Mouse (Mus musculus) MEL (cell line): ENCODE results near the gene Foxn1. TPM values are rescaled to one million over a fixed set of nuclear protein-coding genes. Genes with fewer than 3 reads are reported as not detected.

Experiments used
- DNase-seq: peaks from one replicate; pipeline ENCODE4 v3.0.0; 2011; ENCODE audit warnings: low read depth, low spot score
- H3K27ac ChIP-seq: 2 replicates; pipeline ENCODE4 v1.5.1; 2012; ENCODE audit warnings: low read depth, mild to moderate bottlenecking, control low read depth, low read length, moderate library complexity; ENCODE audit not compliant: control insufficient read depth
- H3K27me3 ChIP-seq, 2 experiments: fragments of 150-350 bp in 1 of 2; sonication (generic) in 1 of 2; 2 replicates each; pipeline ENCODE4 v1.6.1; 2012; ENCODE audit warnings: low read length in 2 of 2, mild to moderate bottlenecking in 2 of 2, improper control_type of control experiment in 1 of 2, moderate library complexity in 1 of 2; ENCODE audit not compliant: insufficient read depth in 2 of 2, control insufficient read depth in 1 of 2
- H3K36me3 ChIP-seq, 2 experiments: 2 replicates each; pipeline ENCODE4 v1.6.1; 2012 to 2014; ENCODE audit warnings: low read length in 2 of 2, improper control_type of control experiment in 1 of 2, inconsistent platforms in 1 of 2, mild to moderate bottlenecking in 1 of 2; ENCODE audit not compliant: insufficient read depth in 2 of 2, control insufficient read depth in 1 of 2
- H3K4me1 ChIP-seq, 2 experiments: fragments of 150-350 bp in 1 of 2; sonication (generic) in 1 of 2; 2 replicates each; pipeline ENCODE4 v1.6.1; 2012; ENCODE audit warnings: low read length in 2 of 2, improper control_type of control experiment in 1 of 2, mild to moderate bottlenecking in 1 of 2; ENCODE audit not compliant: insufficient read depth in 2 of 2, control insufficient read depth in 1 of 2
- H3K4me3 ChIP-seq, 2 experiments: fragments of 150-350 bp in 1 of 2; sonication (generic) in 1 of 2; 2 replicates each; pipeline ENCODE4 v1.5.1; 2012; ENCODE audit warnings: low read depth in 2 of 2, low read length in 2 of 2, mild to moderate bottlenecking in 2 of 2, moderate library complexity in 2 of 2, control low read depth in 1 of 2, improper control_type of control experiment in 1 of 2; ENCODE audit not compliant: control insufficient read depth in 1 of 2, insufficient read depth in 1 of 2
- H3K79me2 ChIP-seq: 2 replicates; pipeline ENCODE4 v1.6.1; 2012; ENCODE audit warnings: mild to moderate bottlenecking, low read length, moderate library complexity; ENCODE audit not compliant: control insufficient read depth, poor library complexity, insufficient read depth
- H3K9ac ChIP-seq: 2 replicates; pipeline ENCODE4 v1.6.1; 2012; ENCODE audit warnings: low read depth, mild to moderate bottlenecking, control low read depth, low read length, moderate library complexity; ENCODE audit not compliant: control insufficient read depth, poor library complexity, severe bottlenecking
- H3K9me3 ChIP-seq: fragments of 150-350 bp; sonication (generic); replicated peaks from 2 replicates; pipeline ENCODE4 v1.6.1; 2012; ENCODE audit warnings: mild to moderate bottlenecking, low read length, improper control_type of control experiment, moderate library complexity; ENCODE audit not compliant: insufficient read depth
- BHLHE40 ChIP-seq: IDR thresholded peaks from 2 replicates; pipeline ENCODE4 v1.6.1; 2012; ENCODE audit warnings: low read depth, mild to moderate bottlenecking, inconsistent platforms, low read length, improper control_type of control experiment, borderline replicate concordance
- CHD1 ChIP-seq: IDR thresholded peaks from 2 replicates; pipeline ENCODE4 v1.6.1; 2012; ENCODE audit warnings: low read depth, mild to moderate bottlenecking, inconsistent platforms, low read length, improper control_type of control experiment
- CTCF ChIP-seq, 3 experiments: IDR thresholded peaks in 2 of 3; conservative IDR thresholded peaks in 1 of 3; 2 replicates each; pipeline ENCODE4 v1.5.1; 2011 to 2012; ENCODE audit warnings: low read length in 3 of 3, low read depth in 2 of 3, mild to moderate bottlenecking in 2 of 3, improper control_type of control experiment in 1 of 3, inconsistent platforms in 1 of 3, mixed read lengths in 1 of 3, moderate library complexity in 1 of 3; ENCODE audit not compliant: control insufficient read depth in 1 of 3, insufficient read depth in 1 of 3, poor library complexity in 1 of 3, severe bottlenecking in 1 of 3
- E2F4 ChIP-seq: IDR thresholded peaks from 2 replicates; pipeline ENCODE4 v1.6.1; 2011; ENCODE audit warnings: low read depth, low read length, improper control_type of control experiment, borderline replicate concordance
- ELF1 ChIP-seq: IDR thresholded peaks from 2 replicates; pipeline ENCODE4 v1.6.1; 2014; ENCODE audit warnings: low read depth, mild to moderate bottlenecking, inconsistent platforms, low read length, improper control_type of control experiment, moderate library complexity
- EP300 ChIP-seq, 2 experiments: IDR thresholded peaks; 2 replicates each; pipeline ENCODE4 v1.6.1; 2011; ENCODE audit warnings: improper control_type of control experiment in 2 of 2, low read length in 2 of 2, low read depth in 1 of 2, mild to moderate bottlenecking in 1 of 2
- ETS1 ChIP-seq: IDR thresholded peaks from 2 replicates; pipeline ENCODE4 v1.6.1; 2012; ENCODE audit warnings: low read depth, mild to moderate bottlenecking, inconsistent platforms, low read length, improper control_type of control experiment, moderate library complexity
- GABPA ChIP-seq: IDR thresholded peaks from 2 replicates; pipeline ENCODE4 v1.6.1; 2012; ENCODE audit warnings: low read depth, mild to moderate bottlenecking, inconsistent platforms, low read length, improper control_type of control experiment, moderate library complexity
- GATA1 ChIP-seq: IDR thresholded peaks from 2 replicates; pipeline ENCODE4 v1.6.1; 2011; ENCODE audit warnings: low read depth, low read length, improper control_type of control experiment
- MAZ ChIP-seq: IDR thresholded peaks from 2 replicates; pipeline ENCODE4 v1.6.1; 2012; ENCODE audit warnings: low read depth, mild to moderate bottlenecking, inconsistent platforms, low read length, improper control_type of control experiment
- MXI1 ChIP-seq: IDR thresholded peaks from 2 replicates; pipeline ENCODE4 v1.6.1; 2011; ENCODE audit warnings: mild to moderate bottlenecking, low read depth, low read length, improper control_type of control experiment
- MYC ChIP-seq: IDR thresholded peaks from 2 replicates; pipeline ENCODE4 v1.6.1; 2011; ENCODE audit warnings: low read depth, mild to moderate bottlenecking, low read length, improper control_type of control experiment, moderate library complexity
- NELFE ChIP-seq: IDR thresholded peaks from 2 replicates; pipeline ENCODE4 v1.6.1; 2011; ENCODE audit warnings: low read depth, low read length, improper control_type of control experiment
- POLR2A ChIP-seq, 2 experiments: IDR thresholded peaks; 2 replicates each; pipeline ENCODE4 v1.6.1; 2011 to 2012; ENCODE audit warnings: low read length in 2 of 2, mild to moderate bottlenecking in 2 of 2, control low read depth in 1 of 2, improper control_type of control experiment in 1 of 2, low read depth in 1 of 2, moderate library complexity in 1 of 2; ENCODE audit not compliant: control insufficient read depth in 1 of 2, insufficient read depth in 1 of 2, poor library complexity in 1 of 2
- POLR2AphosphoS5 ChIP-seq: IDR thresholded peaks from 2 replicates; pipeline ENCODE4 v1.6.1; 2012; ENCODE audit warnings: low read depth, borderline replicate concordance, mild to moderate bottlenecking, inconsistent platforms, low read length, moderate library complexity, mixed read lengths
- SIN3A ChIP-seq: IDR thresholded peaks from 2 replicates; pipeline ENCODE4 v1.6.1; 2012; ENCODE audit warnings: low read length, improper control_type of control experiment, inconsistent platforms
- SMC3 ChIP-seq: IDR thresholded peaks from 2 replicates; pipeline ENCODE4 v1.6.1; 2011; ENCODE audit warnings: low read depth, low read length, improper control_type of control experiment
- TBP ChIP-seq: IDR thresholded peaks from 2 replicates; pipeline ENCODE4 v1.8.0; 2011; ENCODE audit warnings: low read depth, low read length, improper control_type of control experiment
- TCF12 ChIP-seq: IDR thresholded peaks from 2 replicates; pipeline ENCODE4 v1.6.1; 2014; ENCODE audit warnings: low read depth, mild to moderate bottlenecking, inconsistent platforms, low read length, improper control_type of control experiment, moderate library complexity
- UBTF ChIP-seq: IDR thresholded peaks from 2 replicates; pipeline ENCODE4 v1.6.1; 2012; ENCODE audit warnings: low read depth, mild to moderate bottlenecking, inconsistent platforms, low read length, improper control_type of control experiment, moderate library complexity, borderline replicate concordance; ENCODE audit not compliant: insufficient read depth
- USF1 ChIP-seq: IDR thresholded peaks from 2 replicates; pipeline ENCODE4 v1.6.1; 2014; ENCODE audit warnings: low read depth, mild to moderate bottlenecking, inconsistent platforms, low read length, improper control_type of control experiment, moderate library complexity
- USF2 ChIP-seq, 2 experiments: IDR thresholded peaks; 2 replicates each; pipeline ENCODE4 v1.6.1; 2011 to 2012; ENCODE audit warnings: improper control_type of control experiment in 2 of 2, low read length in 2 of 2, borderline replicate concordance in 1 of 2, inconsistent platforms in 1 of 2, low read depth in 1 of 2, mild to moderate bottlenecking in 1 of 2; ENCODE audit not compliant: insufficient read depth in 1 of 2
- ZC3H11A ChIP-seq: IDR thresholded peaks from 2 replicates; pipeline ENCODE4 v1.6.1; 2012; ENCODE audit warnings: low read depth, mild to moderate bottlenecking, inconsistent platforms, low read length, improper control_type of control experiment
- ZKSCAN1 ChIP-seq: IDR thresholded peaks from 2 replicates; pipeline ENCODE4 v1.6.1; 2012; ENCODE audit warnings: low read depth, mild to moderate bottlenecking, inconsistent platforms, low read length, improper control_type of control experiment, moderate library complexity
- polyA plus RNA-seq, 2 experiments: library from polyadenylated mRNA; stranded (reverse) in 1 of 2; unstranded in 1 of 2; fragments of >175 nt in 1 of 2; fragments of >200 nt in 1 of 2; gene quantifications; 2 replicates each; pipeline versions ENCODE4 v1.2.1 to v1.2.4; 2012; ENCODE audit warnings: low replicate concordance in 2 of 2, low read depth in 1 of 2; ENCODE audit not compliant: insufficient read length in 2 of 2, insufficient read depth in 1 of 2, missing spikeins in 1 of 2
- total RNA-seq: library from RNA; depleted of rRNA; stranded (reverse); fragments of 300-350 nt; gene quantifications from 2 replicates; pipeline ENCODE4 v1.2.3, GENCODE M21; 2012

Foxn1 gene
- total and polyA plus RNA-seq, 3 experiments = not detected

DNA sequence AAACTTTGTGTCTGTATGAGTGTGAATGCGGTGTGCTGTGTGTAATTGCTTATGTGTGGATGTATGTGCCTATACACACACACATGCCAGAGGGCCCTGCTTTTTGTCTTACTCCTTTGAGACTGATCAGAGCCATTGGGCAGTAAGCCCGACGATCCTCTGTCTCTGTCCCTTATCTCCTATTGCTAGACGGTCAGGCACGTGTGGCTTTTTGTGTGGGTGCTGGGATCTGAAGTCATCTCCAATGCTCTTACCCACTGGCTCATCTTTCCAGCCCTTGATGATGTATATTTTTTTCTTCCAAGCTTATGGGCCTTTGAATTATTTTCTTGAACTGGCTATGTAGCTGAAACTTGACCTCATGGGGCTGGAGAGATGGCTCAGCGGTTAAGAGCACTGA, 31.5 kb downstream of the Foxn1 start:
- TF ChIP-seq MAZ = no peak
- TF ChIP-seq ZKSCAN1 = no peak
- no peak; the same call in 1 of the 2 replicates for TF ChIP-seq USF1
- no peak for TF ChIP-seq ELF1
- TF ChIP-seq GATA1 = peak; percentile 34; the same call in 1 of the 2 replicates
- no peak for TF ChIP-seq SIN3A
- TF ChIP-seq MXI1 = no peak
- no peak for TF ChIP-seq MYC
- TF ChIP-seq USF2 (IDR thresholded peaks at IDR 0.05; ENCODE audit: borderline replicate concordance in 1 of 2, insufficient read depth in 1 of 2, low read depth in 1 of 2, low read length in 2 of 2) = no peak
- no peak for TF ChIP-seq UBTF
- TF ChIP-seq E2F4 = no peak
- TF ChIP-seq ZC3H11A = no peak
- TF ChIP-seq CTCF (IDR thresholded peaks at IDR 0.05 in 2 of 3, conservative IDR thresholded peaks at IDR 0.05 in 1 of 3; ENCODE audit: control insufficient read depth in 1 of 3, insufficient read depth in 1 of 3, low read depth in 2 of 3, low read length in 3 of 3, poor library complexity in 1 of 3, severe bottlenecking in 1 of 3) = no peak
- no peak for TF ChIP-seq NELFE
- no peak for TF ChIP-seq TCF12
- TF ChIP-seq SMC3 = no peak
- TF ChIP-seq BHLHE40 = peak; percentile 92
- no peak for TF ChIP-seq GABPA
- Histone ChIP-seq H3K79me2 (no peaks in the 10 kb centered on the region), H3K9ac (no peak overlapping the region), H3K36me3 (peaks cover 0 to 2% of the 10 kb centered on the region in 2 experiments; a peak in 2 of 4 replicates), H3K27me3 (no peaks in the 10 kb centered on the region), H3K4me3 (no peak overlapping the region), H3K9me3 (no peaks in the 10 kb centered on the region), H3K27ac (no peak overlapping the region), H3K4me1 (peaks cover 0 to 22% of the 10 kb centered on the region in 2 experiments; a peak in 2 of 4 replicates)
- peak; percentile 38 for DNase-seq

DNA sequence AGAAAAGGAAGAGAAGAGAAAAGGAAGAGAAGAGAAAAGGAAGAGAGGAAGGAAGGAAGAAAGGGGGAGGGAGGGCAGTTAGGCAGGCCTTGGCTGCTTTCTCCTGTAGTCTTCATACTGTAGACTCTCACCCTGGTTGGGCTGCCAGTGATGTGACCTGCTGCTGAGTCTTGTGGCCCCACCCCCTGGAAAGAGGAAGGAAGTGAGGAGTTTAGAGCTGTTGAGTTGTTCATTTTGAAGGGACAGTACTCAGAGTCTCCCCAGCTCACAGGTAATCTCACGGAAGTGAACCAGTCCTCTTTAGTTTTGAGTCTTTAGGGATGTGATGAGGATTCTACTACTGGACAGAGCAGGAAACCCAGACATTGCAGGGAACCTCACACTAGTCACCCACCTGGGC, 33.3 kb downstream of the Foxn1 start:
- Histone ChIP-seq H3K27me3 (no peaks in the 10 kb centered on the region), H3K4me1 (peaks cover 0 to 16% of the 10 kb centered on the region in 2 experiments; a peak in 2 of 4 replicates), H3K9ac (no peak overlapping the region), H3K4me3 (no peak overlapping the region), H3K27ac (no peak overlapping the region), H3K9me3 (no peaks in the 10 kb centered on the region), H3K79me2 (no peaks in the 10 kb centered on the region), H3K36me3 (peaks cover 0 to 2% of the 10 kb centered on the region in 2 experiments; a peak in 1 of 4 replicates)
- TF ChIP-seq ETS1 (0 out of 2 replicates have a peak, but pooled peaks have one; percentile 8), MAZ (0 out of 2 replicates have a peak, but pooled peaks have one; percentile 12), POLR2A (IDR thresholded peaks at IDR 0.05; ENCODE audit: control insufficient read depth in 1 of 2, insufficient read depth in 1 of 2, low read depth in 1 of 2, low read length in 2 of 2, poor library complexity in 1 of 2) (peak in 1 of 2 experiments; percentile 30; a peak in 1 of 4 replicates), TBP (peak; percentile 18; the same call in 1 of the 2 replicates), MXI1 (no peak), SMC3 (no peak), POLR2AphosphoS5 (no peak), ZC3H11A (no peak), CHD1 (no peak), EP300 (IDR thresholded peaks at IDR 0.05; ENCODE audit: low read depth in 1 of 2, low read length in 2 of 2) (0 out of 4 replicates have a peak, but pooled peaks of 1 of the 2 experiments have one; percentile 17)
- DNase-seq = peak; percentile 85
